Mouse (Mus musculus): ENCODE data around the gene Ifrd2.

- TF ChIP-seq EP300 (IDR thresholded peaks at IDR 0.05; ENCODE audit: insufficient read depth, low read depth, low read length) (no peak), CTCF (IDR thresholded peaks at IDR 0.05; ENCODE audit: low read depth, low read length) (no peak)
Measured at GRCm38 (mm10) chr9:107593101-107593976, 5.9 kb downstream of the Ifrd2 start.
